Mouse (Mus musculus) limb, embryonic 11.5 days (tissue): Measurements from ENCODE around the gene Gstm6. TPM values are rescaled to one million over a fixed set of nuclear protein-coding genes. Genes with fewer than 3 reads are reported as not detected.
"Not testable (repeated sequence)": the region's sequence is repeated elsewhere in the genome, so short reads cannot be mapped to it uniquely, and the experiment has no call there.

Source experiments
- ATAC-seq: fragments of 200-750 bp; cut with Nextera tagmentation; 2 replicates; pipeline ENCODE4 v1.8.0; 2017; ENCODE audit warnings: low read depth; ENCODE audit not compliant: insufficient number of reproducible peaks, low FRiP score, low TSS enrichment
- DNase-seq: peaks from one replicate; pipeline ENCODE4 v3.0.0-alpha.2; 2015; ENCODE audit warnings: low spot score
- H3K27ac ChIP-seq: fragments of 300-500 bp; sonication (generic); replicated peaks from 2 replicates; pipeline ENCODE4 v1.5.1; 2014; ENCODE audit warnings: low read depth, mild to moderate bottlenecking, low read length
- H3K27me3 ChIP-seq: fragments of 300-500 bp; sonication (generic); 2 replicates; pipeline ENCODE4 v1.6.1; 2014; ENCODE audit warnings: mild to moderate bottlenecking, low read length, mixed read lengths; ENCODE audit not compliant: control insufficient read depth, insufficient read depth
- H3K36me3 ChIP-seq: fragments of 300-500 bp; sonication (generic); 2 replicates; pipeline ENCODE4 v1.6.1; 2014; ENCODE audit warnings: mild to moderate bottlenecking, low read length, moderate library complexity, mixed read lengths; ENCODE audit not compliant: control insufficient read depth, insufficient read depth
- H3K4me1 ChIP-seq: fragments of 300-500 bp; sonication (generic); 2 replicates; pipeline ENCODE4 v1.6.1; 2014; ENCODE audit warnings: low read length, mixed read lengths; ENCODE audit not compliant: control insufficient read depth, insufficient read depth
- H3K4me2 ChIP-seq: fragments of 300-500 bp; sonication (generic); 2 replicates; pipeline ENCODE4 v1.6.1; 2014; ENCODE audit warnings: low read depth, mild to moderate bottlenecking, moderate library complexity; ENCODE audit not compliant: severe bottlenecking
- H3K4me3 ChIP-seq: fragments of 300-500 bp; sonication (generic); 2 replicates; pipeline ENCODE4 v1.5.1; 2014; ENCODE audit warnings: low read depth, low read length
- H3K9ac ChIP-seq: fragments of 300-500 bp; sonication (generic); 2 replicates; pipeline ENCODE4 v1.6.1; 2014; ENCODE audit warnings: mild to moderate bottlenecking, low read length
- H3K9me3 ChIP-seq: fragments of 300-500 bp; sonication (generic); 2 replicates; pipeline ENCODE4 v1.6.1; 2016; ENCODE audit warnings: low read length; ENCODE audit not compliant: control insufficient read depth
- WGBS: fragments of 180-500 bp; shearing (Covaris S2); extraction: QIAGEN DNeasy Blood & Tissue Kit; methylation state at CpG from one replicate; pipeline ENCODE4 v1.1.7; 2014; 5-methylcytosine and 5-hydroxymethylcytosine counted together
- polyA plus RNA-seq: library from polyadenylated mRNA; unstranded; fragments of >200 nt; fragmentation: Nextera tagmentation; extraction: Ambion mirVana; gene quantifications from 2 replicates; pipeline ENCODE4 v1.2.1, GENCODE M21; 2014

The Gstm6 gene
- polyA plus RNA-seq, 1 experiment from 2014 or later = 4.9 TPM

DNA sequence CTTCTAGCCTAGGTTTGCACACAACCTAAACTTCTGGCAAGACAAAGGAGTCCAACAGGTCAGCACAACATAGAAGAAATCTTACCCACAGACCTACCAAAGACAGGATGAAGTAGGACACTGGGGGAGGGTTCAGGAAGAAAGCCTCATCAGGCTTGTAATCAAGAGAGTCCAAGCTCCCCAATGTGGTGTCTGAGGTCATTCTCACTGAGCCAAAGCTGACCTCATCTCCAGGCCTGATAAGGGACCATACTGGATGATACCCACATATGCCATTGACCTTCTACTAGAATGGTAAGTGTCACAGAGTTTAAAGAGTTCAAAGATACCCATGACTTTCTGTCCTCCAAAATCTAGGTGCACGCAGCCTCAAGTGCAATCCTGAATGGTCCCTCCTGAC, 30.7 kb upstream of the Gstm6 start:
- Histone ChIP-seq H3K9ac (no peak overlapping the region), H3K9me3 (no peaks in the 10 kb centered on the region), H3K4me3 (no peak overlapping the region), H3K36me3 (no peaks in the 10 kb centered on the region), H3K4me1 (no peaks in the 10 kb centered on the region), H3K27me3 (no peaks in the 10 kb centered on the region), H3K4me2 (no peak overlapping the region), H3K27ac (no peak overlapping the region)
- no peak for ATAC-seq
- WGBS = 92% methylated on average over 1 of the region's 1 CpGs
- DNase-seq = no peak

DNA sequence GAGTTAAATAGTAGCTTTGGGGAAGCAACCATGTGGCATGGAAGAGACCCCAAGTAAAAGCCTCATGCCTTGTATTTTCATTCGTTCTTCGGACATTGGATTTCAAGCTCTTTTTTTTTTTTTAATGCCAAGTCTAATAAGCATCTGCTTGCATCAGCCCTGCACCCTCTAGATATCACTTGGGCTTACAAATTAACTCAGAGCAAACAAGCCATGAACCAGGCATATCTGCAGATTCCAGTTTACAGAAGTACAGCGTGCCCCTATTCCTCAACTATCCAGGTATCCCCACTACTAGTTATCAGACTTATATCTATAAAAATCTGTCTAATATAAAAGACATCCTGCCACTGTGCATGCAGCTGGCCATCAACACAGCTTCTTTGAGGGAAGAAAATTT, 28.5 kb upstream of the Gstm6 start:
- Histone ChIP-seq H3K4me3 (no peak overlapping the region), H3K27me3 (no peaks in the 10 kb centered on the region), H3K27ac (no peak overlapping the region), H3K9ac (no peak overlapping the region), H3K4me1 (no peaks in the 10 kb centered on the region), H3K4me2 (no peak overlapping the region), H3K36me3 (no peaks in the 10 kb centered on the region), H3K9me3 (no peaks in the 10 kb centered on the region)
- ATAC-seq = no peak
- 88% methylated on average over 3 of the region's 3 CpGs for WGBS
- no peak for DNase-seq

DNA sequence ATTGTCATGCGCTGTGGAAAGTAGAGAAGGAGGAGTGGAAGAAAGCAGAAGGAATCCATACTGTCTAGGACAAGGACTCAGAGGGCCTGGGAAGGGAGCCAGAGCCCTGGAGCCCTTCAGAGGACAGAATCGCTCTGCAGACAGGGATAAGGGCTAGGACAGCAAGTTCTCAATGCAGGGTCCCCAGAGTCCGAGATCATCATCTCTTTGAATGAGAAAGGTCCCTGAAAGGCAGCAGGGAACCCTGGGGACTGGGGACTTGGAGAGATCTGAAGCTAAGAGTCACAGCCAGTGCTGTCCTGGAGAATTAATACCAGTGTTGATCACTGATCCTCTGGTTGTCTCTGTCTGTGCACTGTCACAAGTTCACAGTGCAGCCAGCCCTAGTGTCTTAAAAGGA, 27.6 kb upstream of the Gstm6 start:
- not testable (repeated sequence) for H3K9me3 ChIP-seq, H3K4me3 ChIP-seq, H3K27ac ChIP-seq, H3K4me1 ChIP-seq, ATAC-seq, H3K9ac ChIP-seq, H3K4me2 ChIP-seq, H3K36me3 ChIP-seq, H3K27me3 ChIP-seq, DNase-seq
- 59% methylated on average over 3 of the region's 3 CpGs for WGBS

DNA sequence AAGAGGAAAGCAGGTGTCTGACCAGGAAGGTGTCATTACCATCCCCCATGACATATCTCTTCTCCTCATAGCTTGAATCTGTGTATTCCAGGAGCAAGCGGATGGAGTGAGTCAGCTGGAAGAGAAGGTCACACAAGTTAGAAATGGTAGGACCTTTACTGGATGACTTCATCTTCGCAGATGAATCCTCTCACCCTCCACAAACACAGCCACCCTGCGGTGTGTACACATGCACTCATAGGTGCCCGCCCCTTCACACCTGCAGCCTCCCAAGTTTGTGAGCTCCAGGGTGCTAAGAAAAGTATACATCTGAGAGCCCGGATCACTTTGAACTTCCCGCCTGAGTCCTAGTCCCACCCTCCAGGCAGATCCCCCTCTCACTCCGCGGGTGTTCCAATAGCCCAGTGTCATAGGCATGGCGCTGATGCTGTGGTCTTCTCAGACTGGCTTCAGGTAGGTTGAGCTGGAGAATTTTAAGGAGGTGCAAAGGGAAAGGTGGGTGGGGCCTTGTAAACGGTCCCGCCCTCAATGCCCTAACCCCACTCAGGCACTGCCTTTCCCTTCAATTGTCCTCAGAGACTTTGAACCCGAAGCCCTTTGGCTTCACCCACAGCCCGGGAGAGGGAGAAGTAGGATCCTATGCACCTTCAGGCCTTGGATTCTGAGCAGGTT, 25.3 kb upstream of the Gstm6 start, which contains the start of gene Gstm3:
Gene Gstm3, minus strand, starts transcription at position 560 of the 672 bp plus-strand sequence.
- H3K9ac ChIP-seq = no peak within 1 kb of the TSS
- no peaks in the 10 kb centered on the region for H3K36me3 ChIP-seq
- 47% methylated on average over 13 of the region's 13 CpGs for WGBS
- no peak within 1 kb of the TSS for H3K27ac ChIP-seq
- no peaks in the 10 kb centered on the region for H3K9me3 ChIP-seq
- ATAC-seq (0 out of 2 replicates have a peak, but pooled peaks have one; percentile 13), DNase-seq (no peak)
- H3K4me1 ChIP-seq = no peaks in the 10 kb centered on the region
- H3K4me3 ChIP-seq = no peak within 1 kb of the TSS
- no peaks in the 10 kb centered on the region for H3K27me3 ChIP-seq
- no peak within 1 kb of the TSS for H3K4me2 ChIP-seq

DNA sequence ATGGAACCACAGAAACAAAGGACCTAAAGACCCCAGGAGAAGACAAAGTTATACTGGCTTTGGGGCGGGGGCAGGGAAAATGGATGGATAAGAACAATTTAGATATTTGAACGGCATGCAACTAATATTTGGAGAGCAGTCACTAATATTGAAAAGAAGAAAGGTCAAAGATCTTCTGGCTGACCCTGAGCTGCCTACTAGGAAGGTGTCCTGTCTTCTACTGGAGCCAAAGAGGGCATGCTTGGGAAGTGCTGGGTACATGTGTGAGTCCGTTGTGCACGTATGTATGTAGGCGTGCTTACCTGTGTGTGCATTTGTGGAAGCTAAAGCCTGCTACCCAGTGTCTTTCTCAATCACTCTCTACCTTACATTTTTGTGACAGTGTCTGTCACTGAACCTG, 23.1 kb upstream of the Gstm6 start:
- H3K9me3 ChIP-seq = no peaks in the 10 kb centered on the region
- no peak overlapping the region for H3K4me3 ChIP-seq
- DNase-seq (no peak), ATAC-seq (no peak)
- 93% methylated on average over 5 of the region's 5 CpGs for WGBS
- no peaks in the 10 kb centered on the region for H3K36me3 ChIP-seq
- H3K9ac ChIP-seq = no peak overlapping the region
- H3K4me2 ChIP-seq = no peak overlapping the region
- H3K27me3 ChIP-seq = no peaks in the 10 kb centered on the region
- no peaks in the 10 kb centered on the region for H3K4me1 ChIP-seq
- no peak overlapping the region for H3K27ac ChIP-seq

DNA sequence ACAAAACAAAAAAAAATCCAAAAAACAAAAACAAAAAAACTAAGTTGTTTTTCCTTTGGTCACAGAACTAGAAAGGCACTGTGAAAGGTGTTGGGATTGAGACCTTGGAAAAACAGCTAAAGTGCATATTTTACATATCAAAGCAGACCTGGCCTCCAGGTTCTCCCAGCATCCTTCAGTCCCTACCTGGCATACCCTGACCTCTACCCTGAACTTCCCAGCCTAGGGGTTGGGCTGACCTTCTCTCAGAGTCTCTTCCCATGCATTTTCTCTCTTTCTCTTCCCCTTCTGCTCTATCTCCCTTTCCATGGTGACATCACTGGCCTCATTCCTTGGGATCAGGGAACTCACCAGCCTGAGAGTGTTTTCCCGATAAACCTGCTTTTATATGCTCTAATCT, 22.0 kb upstream of the Gstm6 start:
- no peaks in the 10 kb centered on the region for H3K9me3 ChIP-seq
- no peaks in the 10 kb centered on the region for H3K36me3 ChIP-seq
- WGBS = 76% methylated on average over 1 of the region's 1 CpGs
- no peak for DNase-seq
- H3K27me3 ChIP-seq = no peaks in the 10 kb centered on the region
- no peaks in the 10 kb centered on the region for H3K4me1 ChIP-seq
- H3K9ac ChIP-seq = no peak overlapping the region
- H3K4me3 ChIP-seq = no peak overlapping the region
- H3K27ac ChIP-seq = no peak overlapping the region
- H3K4me2 ChIP-seq = no peak overlapping the region
- no peak for ATAC-seq

DNA sequence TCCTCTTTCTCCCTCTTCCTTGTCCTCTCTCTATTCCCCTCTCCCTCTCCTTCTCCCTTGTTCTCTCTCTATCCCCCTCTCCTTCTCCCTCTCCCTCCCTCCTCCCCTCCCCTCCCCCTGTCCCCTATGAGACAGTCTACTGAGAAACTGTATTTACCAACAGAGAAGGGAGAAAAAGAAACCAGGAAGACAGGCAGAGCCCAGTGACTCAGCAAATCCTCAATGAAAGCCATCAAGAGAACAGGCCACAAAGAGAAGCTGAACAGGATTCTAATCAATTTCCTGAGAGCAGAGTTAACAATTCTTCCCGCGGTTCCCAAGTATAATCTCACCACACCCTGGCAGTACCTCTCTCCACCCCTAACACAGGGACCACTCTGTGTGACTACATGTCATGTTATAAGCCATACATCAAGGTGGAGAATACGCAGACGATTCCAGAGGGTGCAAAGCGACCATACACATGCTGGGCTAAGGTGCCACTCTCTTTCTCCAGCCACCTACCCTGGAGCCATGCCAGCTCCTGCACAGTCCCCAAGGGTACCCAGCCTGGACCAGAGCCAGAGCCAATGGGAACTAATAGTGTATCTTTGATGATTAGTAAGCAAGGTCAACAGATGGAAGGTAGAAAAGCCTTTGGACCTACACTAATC, 21.2 kb upstream of the Gstm6 start:
- 77% methylated on average over 5 of the region's 5 CpGs for WGBS
- Histone ChIP-seq H3K36me3 (no peaks in the 10 kb centered on the region), H3K4me2 (no peak overlapping the region; the same call in 1 of the 2 replicates), H3K9ac (no peak overlapping the region), H3K4me1 (no peaks in the 10 kb centered on the region), H3K9me3 (no peaks in the 10 kb centered on the region), H3K27me3 (no peaks in the 10 kb centered on the region), H3K27ac (no peak overlapping the region), H3K4me3 (no peak overlapping the region)
- ATAC-seq = no peak
- no peak for DNase-seq

DNA sequence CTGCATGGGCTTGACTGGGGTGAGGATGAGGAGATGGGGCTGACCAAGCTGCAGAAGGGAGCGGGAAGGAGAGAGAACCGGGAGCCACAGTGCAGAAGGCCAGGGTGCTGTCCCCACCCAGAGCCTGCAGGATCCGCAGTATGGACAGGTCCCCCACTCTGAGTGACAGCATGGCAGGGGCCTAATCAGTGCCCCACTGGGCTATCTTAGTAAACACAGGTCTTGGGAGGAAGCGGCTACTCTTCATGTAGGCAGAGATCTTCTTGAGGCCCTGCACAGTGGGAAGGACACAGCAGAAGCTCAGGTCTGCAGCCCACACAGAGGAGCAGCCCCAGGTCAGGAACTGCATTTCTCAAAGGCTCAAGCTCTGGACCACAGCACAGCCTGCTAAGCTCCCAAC, 20.5 kb upstream of the Gstm6 start:
- DNase-seq (no peak), ATAC-seq (no peak)
- WGBS = 72% methylated on average over 4 of the region's 4 CpGs

More for the DNA sequence above, 20.5 kb upstream of the Gstm6 start:
- no peak overlapping the region for H3K9ac ChIP-seq
- H3K9me3 ChIP-seq = no peaks in the 10 kb centered on the region
- no peaks in the 10 kb centered on the region for H3K36me3 ChIP-seq
- H3K27ac ChIP-seq = no peak overlapping the region
- H3K4me1 ChIP-seq = no peaks in the 10 kb centered on the region
- no peaks in the 10 kb centered on the region for H3K27me3 ChIP-seq
- no peak overlapping the region for H3K4me2 ChIP-seq
- no peak overlapping the region for H3K4me3 ChIP-seq
